Comparison of ENCODE assay signal across 9 mouse cellular contexts in genomic region chr6:8414020-8414419, GRCm38 (mm10).
DNase-seq lines count a peak whose midpoint lies in the region; ATAC-seq lines count a peak whose summit lies in the region.
"Had no signal": no experiment of that assay in that cellular context is flagged by ENCODE, and none has a peak within 500 bp of the region (broad histone marks: within the 10 kb centered on the region; RNA-seq: fewer than 3 reads in every experiment).

No protein-coding gene starts in this region.

- DNase-seq in hindbrain, embryonic 11.5 days (ENCODE audit: low spot score): no peak
- peak; percentile 42 to 51 for DNase-seq in right cerebral cortex, adult 2 months (ENCODE audit: low spot score in 2 of 2)
- no peak for DNase-seq in right cerebral cortex, postnatal 4 days
- DNase-seq in heart, adult 8-10 months (ENCODE audit: low spot score): no peak

- H3K4me3 ChIP-seq in hindbrain, embryonic 15.5 days: peak overlapping the region; percentile 25
- H3K4me3 ChIP-seq in hindbrain, embryonic 11.5 days (ENCODE audit: low read depth, low read length): no peak overlapping the region
- peak overlapping the region; percentile 7 for H3K4me3 ChIP-seq in forebrain, embryonic 16.5 days (replicated peaks; ENCODE audit: low read length)
- H3K4me3 ChIP-seq in stomach, embryonic 14.5 days (ENCODE audit: low read depth, low read length): no peak overlapping the region
- H3K4me3 ChIP-seq: midbrain, embryonic 12.5 days had no signal

- no peak overlapping the region for H3K9ac ChIP-seq in hindbrain, embryonic 15.5 days
- no peak overlapping the region for H3K9ac ChIP-seq in hindbrain, embryonic 11.5 days (ENCODE audit: low read depth, low read length)
- H3K9ac ChIP-seq in forebrain, embryonic 16.5 days (replicated peaks; ENCODE audit: low read depth, low read length): no peak overlapping the region
- no peak overlapping the region for H3K9ac ChIP-seq in stomach, embryonic 14.5 days (replicated peaks; ENCODE audit: low read depth, low read length)
- H3K9ac ChIP-seq: midbrain, embryonic 12.5 days had no signal

- H3K4me2 ChIP-seq in hindbrain, embryonic 15.5 days: peak overlapping the region; percentile 29
- no peak overlapping the region for H3K4me2 ChIP-seq in hindbrain, embryonic 11.5 days (replicated peaks; ENCODE audit: low read depth, low read length)
- no peak overlapping the region for H3K4me2 ChIP-seq in forebrain, embryonic 16.5 days (ENCODE audit: low read length)
- H3K4me2 ChIP-seq in stomach, embryonic 14.5 days (replicated peaks; ENCODE audit: low read depth, low read length): 0 out of 2 replicates have a peak overlapping the region, but pooled peaks have one; percentile 10
- H3K4me2 ChIP-seq: midbrain, embryonic 12.5 days had no signal

- WGBS in hindbrain, embryonic 15.5 days: 55% methylated on average over 9 of the region's 9 CpGs
- 63% methylated on average over 9 of the region's 9 CpGs for WGBS in hindbrain, embryonic 11.5 days
- 47% methylated on average over 9 of the region's 9 CpGs for whole genome bisulfite sequencing in forebrain, embryonic 16.5 days
- 40% methylated on average over 9 of the region's 9 CpGs for WGBS in stomach, embryonic 14.5 days

- H3K36me3 ChIP-seq in hindbrain, embryonic 15.5 days: no peaks in the 10 kb centered on the region
- H3K36me3 ChIP-seq in hindbrain, embryonic 11.5 days (ENCODE audit: control insufficient read depth, insufficient read depth, low read length): no peaks in the 10 kb centered on the region
- H3K36me3 ChIP-seq in forebrain, embryonic 16.5 days (ENCODE audit: control insufficient read depth, insufficient read depth): no peaks in the 10 kb centered on the region
- H3K36me3 ChIP-seq in stomach, embryonic 14.5 days (ENCODE audit: control insufficient read depth, insufficient read depth, low read length): no peaks in the 10 kb centered on the region
- H3K36me3 ChIP-seq: midbrain, embryonic 12.5 days had no signal

- no peaks in the 10 kb centered on the region for H3K27me3 ChIP-seq in hindbrain, embryonic 15.5 days
- no peaks in the 10 kb centered on the region for H3K27me3 ChIP-seq in hindbrain, embryonic 11.5 days (ENCODE audit: control insufficient read depth, insufficient read depth, low read length)
- no peaks in the 10 kb centered on the region for H3K27me3 ChIP-seq in forebrain, embryonic 16.5 days (replicated peaks; ENCODE audit: control insufficient read depth, insufficient read depth, low read length)
- H3K27me3 ChIP-seq in stomach, embryonic 14.5 days (ENCODE audit: control insufficient read depth, insufficient read depth, low read length): no peaks in the 10 kb centered on the region
- H3K27me3 ChIP-seq: midbrain, embryonic 12.5 days had no signal

- no peak for ATAC-seq in hindbrain, embryonic 15.5 days (ENCODE audit: low FRiP score, low read depth)
- no peak for ATAC-seq in hindbrain, embryonic 11.5 days (ENCODE audit: low FRiP score)
- peak; percentile 24; the same call in 1 of the 2 replicates for ATAC-seq in forebrain, embryonic 16.5 days
- no peak for ATAC-seq in stomach, embryonic 14.5 days (ENCODE audit: insufficient number of reproducible peaks, insufficient read depth, low FRiP score, low read depth)
- ATAC-seq in monocyte, adult 5-6 weeks (replicated peaks; ENCODE audit: insufficient number of reproducible peaks, low FRiP score, low TSS enrichment, poor library complexity, severe bottlenecking): no peak

- H3K4me1 ChIP-seq in hindbrain, embryonic 15.5 days (replicated peaks): peaks cover 11% of the 10 kb centered on the region; the same call in 1 of the 2 replicates
- H3K4me1 ChIP-seq in hindbrain, embryonic 11.5 days (replicated peaks; ENCODE audit: control insufficient read depth, insufficient read depth, low read length): no peaks in the 10 kb centered on the region
- H3K4me1 ChIP-seq in forebrain, embryonic 16.5 days (replicated peaks; ENCODE audit: control insufficient read depth, insufficient read depth, low read length): peaks cover 11% of the 10 kb centered on the region
- H3K4me1 ChIP-seq in stomach, embryonic 14.5 days (ENCODE audit: control insufficient read depth, insufficient read depth, low read length): 0 out of 2 replicates have a peak, but pooled peaks cover 2% of the 10 kb centered on the region

- peak overlapping the region; percentile 63; the same call in 1 of the 2 replicates for H3K27ac ChIP-seq in hindbrain, embryonic 15.5 days (replicated peaks)
- no peak overlapping the region for H3K27ac ChIP-seq in hindbrain, embryonic 11.5 days (ENCODE audit: low read depth, low read length)
- no peak overlapping the region for H3K27ac ChIP-seq in forebrain, embryonic 16.5 days (ENCODE audit: low read length)
- 0 out of 2 replicates have a peak overlapping the region, but pooled peaks have one; percentile 10 for H3K27ac ChIP-seq in stomach, embryonic 14.5 days (ENCODE audit: low read length)
- H3K27ac ChIP-seq: midbrain, embryonic 12.5 days had no signal

- no peaks in the 10 kb centered on the region for H3K9me3 ChIP-seq in hindbrain, embryonic 15.5 days
- H3K9me3 ChIP-seq in hindbrain, embryonic 11.5 days (ENCODE audit: control insufficient read depth, low read length): no peaks in the 10 kb centered on the region
- no peaks in the 10 kb centered on the region for H3K9me3 ChIP-seq in forebrain, embryonic 16.5 days (ENCODE audit: control insufficient read depth, low read length)
- H3K9me3 ChIP-seq in stomach, embryonic 14.5 days (ENCODE audit: control insufficient read depth, low read depth, low read length): no peaks in the 10 kb centered on the region
- H3K9me3 ChIP-seq: midbrain, embryonic 12.5 days had no signal

Comparison
In these comparisons a context has a peak if more than half of its experiments do, and no peak if none do; other contexts are left out.
1. H3K27ac ChIP-seq: peak in hindbrain, embryonic 15.5 days (single experiment) and stomach, embryonic 14.5 days (single experiment); none in hindbrain, embryonic 11.5 days (single experiment) and forebrain, embryonic 16.5 days (single experiment).
2. H3K4me2 ChIP-seq: peak in hindbrain, embryonic 15.5 days (single experiment) and stomach, embryonic 14.5 days (single experiment); none in hindbrain, embryonic 11.5 days (single experiment) and forebrain, embryonic 16.5 days (single experiment).
3. H3K4me3 ChIP-seq: peak in hindbrain, embryonic 15.5 days (single experiment) and forebrain, embryonic 16.5 days (single experiment); none in hindbrain, embryonic 11.5 days (single experiment) and stomach, embryonic 14.5 days (single experiment).
4. DNase-seq: peak in right cerebral cortex, adult 2 months (2 of 2); none in hindbrain, embryonic 11.5 days (single experiment), right cerebral cortex, postnatal 4 days (single experiment) and heart, adult 8-10 months (single experiment).